Mouse (Mus musculus) heart, adult 2 months (tissue): ENCODE results near the gene Ubc. TPM values are rescaled to one million over a fixed set of nuclear protein-coding genes. Genes with fewer than 3 reads are reported as not detected.
"Not testable (repeated sequence)": the region's sequence is repeated elsewhere in the genome, so short reads cannot be mapped to it uniquely, and the experiment has no call there.

Source experiments
- DNase-seq, 2 experiments: peaks; one replicate each; pipeline ENCODE4 v3.0.0; 2021
- H3K27ac ChIP-seq: fragments of 200-600 bp; 2 replicates; pipeline ENCODE4 v1.8.1; 2022
- H3K27me3 ChIP-seq: fragments of 200-500 bp; 2 replicates; pipeline ENCODE4 v1.6.1; 2012; ENCODE audit warnings: mild to moderate bottlenecking, low read length, inconsistent platforms, mixed read lengths; ENCODE audit not compliant: control insufficient read depth, insufficient read depth
- H3K36me3 ChIP-seq: fragments of 200-500 bp; 2 replicates; pipeline ENCODE4 v1.6.1; 2012; ENCODE audit warnings: low read length, inconsistent platforms; ENCODE audit not compliant: control insufficient read depth, insufficient read depth
- H3K4me1 ChIP-seq: fragments of 200-500 bp; 2 replicates; pipeline ENCODE4 v1.6.1; 2011; ENCODE audit warnings: low read length; ENCODE audit not compliant: control insufficient read depth, insufficient read depth
- H3K4me3 ChIP-seq: fragments of 200-600 bp; 2 replicates; pipeline ENCODE4 v1.8.1; 2022
- H3K79me2 ChIP-seq: fragments of 200-500 bp; replicated peaks from 2 replicates; pipeline ENCODE4 v1.6.1; 2012; ENCODE audit warnings: mild to moderate bottlenecking, inconsistent platforms, low read length, moderate library complexity, mixed read lengths; ENCODE audit not compliant: control insufficient read depth, insufficient read depth
- H3K9ac ChIP-seq: fragments of 200-500 bp; 2 replicates; pipeline ENCODE4 v1.6.1; 2012; ENCODE audit warnings: low read depth, mild to moderate bottlenecking, control low read depth, inconsistent platforms, low read length, mixed read lengths
- CTCF ChIP-seq: fragments of 200-600 bp; IDR thresholded peaks from 2 replicates; pipeline ENCODE4 v1.8.1; 2022; ENCODE audit warnings: antibody characterized with exemption, mild to moderate bottlenecking, moderate library complexity
- EP300 ChIP-seq: fragments of 200-500 bp; IDR thresholded peaks from 2 replicates; pipeline ENCODE4 v1.6.1; 2011; ENCODE audit warnings: low read depth, low read length, control low read depth; ENCODE audit not compliant: insufficient read depth
- POLR2A ChIP-seq: fragments of 200-500 bp; IDR thresholded peaks from 2 replicates; pipeline ENCODE4 v1.6.1; 2011; ENCODE audit warnings: mild to moderate bottlenecking, low read depth, low read length, control low read depth; ENCODE audit not compliant: insufficient read depth
- WGBS: fragments of 180-500 bp; shearing (Covaris S2); methylation state at CpG from one replicate; pipeline ENCODE4 v1.1.7; 2018; 5-methylcytosine and 5-hydroxymethylcytosine counted together
- intact Hi-C: fragments of 180-260 bp; cut with DNase I; formaldehyde crosslinking; loops from one replicate; pipeline ENCODE4 v1.15.1; 2025
- polyA plus RNA-seq: library from polyadenylated mRNA; depleted of rRNA; stranded (reverse); fragments of >200 nt; gene quantifications from 2 replicates; pipeline ENCODE4 v1.2.3, GENCODE M21; 2012
- total RNA-seq, 2 experiments: library from RNA; stranded (reverse); gene quantifications; 2 replicates each; pipeline ENCODE4 v1.2.3; 2021

Gene Ubc
- total and polyA plus RNA-seq, 3 experiments = 664 to 1,473 (median 894) TPM

DNA sequence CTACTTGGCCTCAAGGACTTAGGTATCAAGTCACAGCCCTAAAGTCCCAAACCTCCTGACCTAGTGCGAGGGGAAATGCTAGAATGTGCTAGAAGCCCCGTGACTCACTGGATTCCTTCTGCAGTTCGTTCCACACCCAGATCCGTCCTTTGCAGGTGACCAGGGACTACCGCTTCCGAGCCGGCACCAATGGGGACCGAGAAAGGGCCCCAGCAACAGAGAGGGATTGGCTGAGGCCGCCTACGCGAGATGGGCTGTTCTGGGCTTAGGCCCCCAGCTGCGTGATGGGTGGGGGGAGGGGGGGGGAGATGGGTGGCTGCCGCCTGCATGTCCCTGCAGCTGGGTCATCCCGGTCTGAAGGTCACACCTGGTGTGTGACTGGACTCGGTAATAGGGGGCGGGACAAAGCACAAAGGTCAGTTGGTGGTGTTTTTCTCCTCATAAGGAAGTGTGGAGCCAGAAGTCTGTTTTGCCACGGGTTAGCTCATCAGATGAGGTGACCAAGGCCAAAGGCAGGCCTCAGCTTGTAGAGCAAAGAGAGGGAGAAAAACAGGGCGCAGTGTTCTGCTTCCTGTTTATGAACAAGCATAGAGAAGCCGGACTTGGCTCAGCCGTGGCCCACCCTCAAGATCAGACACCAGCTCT, 3.1 kb upstream of the Ubc start:
- H3K9ac ChIP-seq = peak overlapping the region; percentile 70
- H3K36me3 ChIP-seq = peaks cover 14% of the 10 kb centered on the region
- DNase-seq = peak; percentile 98
- H3K79me2 ChIP-seq = peaks cover 8% of the 10 kb centered on the region; the same call in 1 of the 2 replicates
- peak overlapping the region; percentile 52 for H3K4me3 ChIP-seq
- peaks cover 11% of the 10 kb centered on the region for H3K4me1 ChIP-seq
- peak overlapping the region; percentile 99 for H3K27ac ChIP-seq
- TF ChIP-seq CTCF (no peak), POLR2A (peak; percentile 79), EP300 (peak; percentile 100)
- under 1% methylated on average over 20 of the region's 20 CpGs for WGBS
- H3K27me3 ChIP-seq = no peaks in the 10 kb centered on the region
- intact Hi-C loops = no loop called here

DNA sequence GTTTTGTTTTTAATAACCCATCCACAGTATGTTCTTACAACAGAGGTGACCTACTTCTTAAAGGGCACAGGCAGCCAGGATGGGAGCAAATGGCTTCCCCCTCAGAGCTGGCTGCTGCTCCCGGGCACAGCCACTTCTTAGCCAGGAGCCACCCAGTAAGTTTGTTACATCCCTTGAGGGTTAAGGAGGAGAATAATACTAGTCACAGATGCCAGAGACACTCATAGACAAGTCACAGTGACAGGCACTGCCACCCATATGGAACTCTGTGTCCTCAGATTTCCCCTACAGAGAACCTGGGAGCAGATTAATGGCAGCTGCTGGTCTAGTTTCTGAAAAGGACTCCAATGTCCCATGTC, 2.6 kb upstream of the Ubc start:
- no peak for DNase-seq
- peaks cover 8% of the 10 kb centered on the region; the same call in 1 of the 2 replicates for H3K79me2 ChIP-seq
- H3K27me3 ChIP-seq = no peaks in the 10 kb centered on the region
- 0% methylated on average over 1 of the region's 1 CpGs for WGBS
- peak overlapping the region; percentile 99 for H3K27ac ChIP-seq
- peaks cover 11% of the 10 kb centered on the region for H3K4me1 ChIP-seq
- H3K9ac ChIP-seq = peak overlapping the region; percentile 70
- intact Hi-C loops = no loop called here
- peaks cover 14% of the 10 kb centered on the region for H3K36me3 ChIP-seq
- no peak for TF ChIP-seq POLR2A
- TF ChIP-seq CTCF = no peak
- peak overlapping the region; percentile 32 for H3K4me3 ChIP-seq

DNA sequence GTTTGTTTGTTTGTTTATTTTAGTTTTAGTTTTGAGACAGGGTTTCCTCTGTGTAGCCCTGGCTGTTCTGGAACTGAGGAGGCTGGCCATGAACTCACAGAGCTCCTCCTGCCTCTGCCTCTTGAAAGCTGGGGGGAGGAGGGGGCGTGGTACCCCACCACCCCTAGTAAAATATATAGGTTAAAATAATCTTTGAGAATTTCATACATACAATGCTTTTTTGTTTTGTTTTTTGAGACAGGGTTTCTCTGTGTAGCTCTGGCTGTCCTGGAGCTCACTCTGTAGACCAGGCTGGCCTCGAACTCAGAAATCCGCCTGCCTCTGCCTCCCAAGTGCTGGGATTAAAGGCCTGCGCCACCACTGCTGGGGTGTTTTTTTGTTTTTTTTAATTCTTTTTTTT, 2.2 kb upstream of the Ubc start:
- Histone ChIP-seq H3K27ac (peak overlapping the region; percentile 99), H3K4me1 (peaks cover 11% of the 10 kb centered on the region), H3K36me3 (peaks cover 14% of the 10 kb centered on the region), H3K4me3 (peak overlapping the region; percentile 32)
- DNase-seq, H3K9ac ChIP-seq, H3K27me3 ChIP-seq, intact Hi-C loops, H3K79me2 ChIP-seq: not testable (repeated sequence)
- 92% methylated on average over 4 of the region's 4 CpGs for WGBS

DNA sequence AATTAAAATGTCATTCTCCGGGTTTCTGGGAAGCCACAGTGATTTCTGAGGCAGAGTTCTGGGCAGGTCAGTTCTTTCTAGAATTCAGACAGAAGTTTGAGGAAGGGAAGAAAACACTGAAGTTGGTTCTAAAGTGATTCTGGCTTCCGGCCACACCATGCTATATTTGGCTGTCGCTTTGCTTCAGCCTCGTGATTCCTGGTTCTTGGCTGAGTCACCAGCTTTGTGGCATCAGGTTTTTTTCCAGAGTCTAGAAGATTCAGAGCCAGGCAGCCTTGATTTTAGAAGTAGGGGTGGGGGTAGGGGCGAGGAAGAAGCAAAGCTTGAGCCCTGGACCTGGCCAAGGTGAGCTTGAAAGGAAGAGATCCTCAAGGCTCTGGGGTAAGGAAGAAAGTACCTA, 1.6 kb upstream of the Ubc start:
- H3K27me3 ChIP-seq = no peaks in the 10 kb centered on the region
- peak overlapping the region; percentile 55; the same call in 1 of the 2 replicates for H3K9ac ChIP-seq
- H3K4me3 ChIP-seq = peak overlapping the region; percentile 32
- intact Hi-C loops = no loop called here
- H3K27ac ChIP-seq = peak overlapping the region; percentile 99
- DNase-seq = peak; percentile 74 to 85
- peaks cover 11% of the 10 kb centered on the region for H3K4me1 ChIP-seq
- 18% methylated on average over 5 of the region's 5 CpGs for WGBS
- peaks cover 14% of the 10 kb centered on the region for H3K36me3 ChIP-seq
- TF ChIP-seq EP300 = peak; percentile 86
- 0 out of 2 replicates have a peak, but pooled peaks have one; percentile 31 for TF ChIP-seq POLR2A
- no peak for TF ChIP-seq CTCF
- H3K79me2 ChIP-seq = peaks cover 8% of the 10 kb centered on the region; the same call in 1 of the 2 replicates

DNA sequence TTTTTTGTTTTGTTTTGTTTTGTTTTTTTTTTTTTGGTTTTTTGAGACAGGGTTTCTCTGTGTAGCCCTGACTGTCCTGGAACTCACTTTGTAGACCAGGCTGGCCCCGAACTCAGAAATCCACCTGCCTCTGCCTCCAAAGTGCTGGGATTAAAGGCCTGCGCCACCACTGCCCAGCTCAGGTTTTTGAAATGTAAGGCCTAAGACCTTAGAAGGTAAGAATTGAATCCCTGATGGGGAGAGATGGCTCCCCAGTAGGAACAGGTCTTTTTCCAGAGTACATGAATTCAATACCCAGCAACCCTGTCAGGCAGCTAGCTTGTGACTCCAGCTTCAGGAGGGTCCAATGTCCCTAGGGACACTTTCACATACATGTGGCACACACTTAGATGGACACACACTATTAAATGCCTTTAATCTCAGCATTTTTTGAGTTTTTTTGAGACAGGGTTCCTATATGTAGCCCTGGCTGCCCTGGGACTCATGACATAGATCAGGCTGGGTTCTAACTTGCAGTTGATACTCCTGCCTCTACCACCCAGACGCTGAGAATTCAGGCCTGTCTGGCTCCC, 990 bp upstream of the Ubc start:
- no peak overlapping the region for H3K4me3 ChIP-seq
- TF ChIP-seq POLR2A (no peak), CTCF (no peak), EP300 (no peak)
- 77% methylated on average over 3 of the region's 3 CpGs for WGBS
- H3K79me2 ChIP-seq = peaks cover 8% of the 10 kb centered on the region; the same call in 1 of the 2 replicates
- peaks cover 12% of the 10 kb centered on the region for H3K4me1 ChIP-seq
- H3K27ac ChIP-seq = peak overlapping the region; percentile 99
- no peaks in the 10 kb centered on the region for H3K27me3 ChIP-seq
- peaks cover 14% of the 10 kb centered on the region for H3K36me3 ChIP-seq
- intact Hi-C loops = no loop called here
- DNase-seq = no peak
- H3K9ac ChIP-seq = peak overlapping the region; percentile 23

DNA sequence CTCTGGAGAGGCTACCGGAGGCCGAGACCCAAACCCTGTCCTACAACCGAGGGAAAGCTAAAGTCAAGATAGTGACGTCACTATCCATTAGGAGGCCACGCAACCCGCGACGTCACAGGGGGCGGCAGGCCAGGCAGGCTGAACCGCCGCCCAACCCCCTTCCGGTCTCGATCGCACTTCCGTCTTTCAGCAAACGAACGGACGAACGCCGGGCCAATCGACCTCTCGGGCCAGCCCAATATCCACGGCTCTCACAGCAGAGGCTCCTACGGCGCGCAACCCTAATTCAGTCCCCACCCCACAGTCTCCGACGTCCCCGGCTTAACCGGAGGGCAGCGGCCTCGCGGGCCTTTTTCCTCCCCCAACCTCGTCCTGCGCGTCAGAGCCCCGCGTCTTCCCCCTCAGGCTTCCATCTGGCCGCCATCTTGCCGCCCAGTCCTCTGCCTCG, 847 bp downstream of the Ubc start, which contains the start of gene Gm10382:
Gene Gm10382, plus strand, starts transcription at position 192 of the 448 bp plus-strand sequence.
- Histone ChIP-seq H3K27me3 (no peaks in the 10 kb centered on the region), H3K4me1 (peaks cover 17% of the 10 kb centered on the region), H3K9ac (peak within 1 kb of the TSS; percentile 99), H3K79me2 (peaks cover 8% of the 10 kb centered on the region; the same call in 1 of the 2 replicates), H3K27ac (peak within 1 kb of the TSS; percentile 99), H3K36me3 (peaks cover 32% of the 10 kb centered on the region), H3K4me3 (peak within 1 kb of the TSS; percentile 86)
- intact Hi-C loops = loop anchor here (2.0 kb wide), 1 partner anchor 16 kb away; no protein-coding TSS in a partner anchor
- DNase-seq = peak; percentile 91 to 92
- no peak for TF ChIP-seq CTCF
- no peak; the same call in 1 of the 2 replicates for TF ChIP-seq EP300
- TF ChIP-seq POLR2A = no peak; the same call in 1 of the 2 replicates
- WGBS = under 1% methylated on average over 39 of the region's 41 CpGs
